Mouse (Mus musculus) thymus, adult 2 months (tissue): ENCODE results near the gene Rtl1. TPM values are rescaled to one million over a fixed set of nuclear protein-coding genes. Genes with fewer than 3 reads are reported as not detected.

Experiments used
- DNase-seq: peaks from one replicate; pipeline ENCODE4 v3.0.0; 2021
- H3K27ac ChIP-seq: fragments of 200-500 bp; 2 replicates; pipeline ENCODE4 v1.5.1; 2012; ENCODE audit warnings: low read length, control low read depth; ENCODE audit not compliant: control insufficient read depth, insufficient read depth
- H3K27me3 ChIP-seq: fragments of 200-500 bp; 2 replicates; pipeline ENCODE4 v1.6.1; 2012; ENCODE audit warnings: mild to moderate bottlenecking, low read length, moderate library complexity, mixed read lengths; ENCODE audit not compliant: control insufficient read depth, insufficient read depth
- H3K36me3 ChIP-seq: fragments of 200-500 bp; 2 replicates; pipeline ENCODE4 v1.6.1; 2012; ENCODE audit warnings: mild to moderate bottlenecking, low read length, moderate library complexity; ENCODE audit not compliant: control insufficient read depth, insufficient read depth
- H3K4me1 ChIP-seq: fragments of 200-500 bp; replicated peaks from 2 replicates; pipeline ENCODE4 v1.6.1; 2012; ENCODE audit warnings: low read length; ENCODE audit not compliant: control insufficient read depth, insufficient read depth
- H3K4me3 ChIP-seq: fragments of 200-500 bp; 2 replicates; pipeline ENCODE4 v1.5.1; 2012; ENCODE audit warnings: mild to moderate bottlenecking, low read length, control low read depth, moderate library complexity; ENCODE audit not compliant: control insufficient read depth, insufficient read depth
- CTCF ChIP-seq: fragments of 200-500 bp; IDR thresholded peaks from 2 replicates; pipeline ENCODE4 v1.5.1; 2012; ENCODE audit warnings: mild to moderate bottlenecking, control low read depth, low read length, moderate library complexity, borderline replicate concordance; ENCODE audit not compliant: control insufficient read depth, poor library complexity, insufficient read depth; ENCODE audit errors: extremely low read depth
- POLR2A ChIP-seq: fragments of 200-500 bp; IDR thresholded peaks from 2 replicates; pipeline ENCODE4 v1.6.1; 2012; ENCODE audit warnings: mild to moderate bottlenecking, low read length, control low read depth, moderate library complexity; ENCODE audit not compliant: control insufficient read depth, poor library complexity, insufficient read depth; ENCODE audit errors: extremely low read depth
- WGBS: fragments of 180-500 bp; shearing (Covaris S2); methylation state at CpG from one replicate; pipeline ENCODE4 v1.1.7; 2018; 5-methylcytosine and 5-hydroxymethylcytosine counted together
- polyA plus RNA-seq: library from polyadenylated mRNA; depleted of rRNA; stranded (reverse); fragments of >200 nt; gene quantifications from 2 replicates; pipeline ENCODE4 v1.2.3, GENCODE M21; 2012

Rtl1 gene
- polyA plus RNA-seq, 1 experiment, result 0.01 TPM

- no peak for TF ChIP-seq CTCF
- WGBS, result 54% methylated on average over 15 of the region's 15 CpGs
- Histone ChIP-seq H3K4me3 (no peak overlapping the region), H3K36me3 (no peaks in the 10 kb centered on the region), H3K4me1 (no peaks in the 10 kb centered on the region), H3K27ac (no peak overlapping the region), H3K27me3 (no peaks in the 10 kb centered on the region; the same call in 1 of the 2 replicates)
- no peak for DNase-seq
Observed at GRCm38 (mm10) chr12:109617126-109617525, 17.0 kb upstream of the Rtl1 start.

GRCm38 (mm10) chr12:109615371-109615770, 15.2 kb upstream of the Rtl1 start:
- Histone ChIP-seq H3K4me1 (no peaks in the 10 kb centered on the region), H3K4me3 (no peak overlapping the region), H3K36me3 (no peaks in the 10 kb centered on the region), H3K27ac (no peak overlapping the region), H3K27me3 (no peaks in the 10 kb centered on the region; the same call in 1 of the 2 replicates)
- WGBS, result 53% methylated on average over 8 of the region's 8 CpGs
- TF ChIP-seq CTCF, result no peak
- TF ChIP-seq POLR2A, result no peak
- DNase-seq, result no peak

GRCm38 (mm10) chr12:109614416-109614815, 14.3 kb upstream of the Rtl1 start:
- Histone ChIP-seq H3K27ac (no peak overlapping the region), H3K27me3 (no peaks in the 10 kb centered on the region; the same call in 1 of the 2 replicates), H3K36me3 (no peaks in the 10 kb centered on the region), H3K4me3 (no peak overlapping the region), H3K4me1 (no peaks in the 10 kb centered on the region)
- DNase-seq, result no peak
- TF ChIP-seq POLR2A (no peak), CTCF (no peak)
- WGBS, result 64% methylated on average over 10 of the region's 10 CpGs

- H3K4me3 ChIP-seq, result no peak overlapping the region
- no peaks in the 10 kb centered on the region for H3K36me3 ChIP-seq
- H3K27me3 ChIP-seq, result no peaks in the 10 kb centered on the region; the same call in 1 of the 2 replicates
- no peak for DNase-seq
- WGBS, result 50% methylated on average over 34 of the region's 34 CpGs
- H3K27ac ChIP-seq, result no peak overlapping the region
- no peak for TF ChIP-seq CTCF
- no peak for TF ChIP-seq POLR2A
- H3K4me1 ChIP-seq, result no peaks in the 10 kb centered on the region
Observed at GRCm38 (mm10) chr12:109612392-109613385, 12.6 kb upstream of the Rtl1 start.

- 65% methylated on average over 13 of the region's 13 CpGs for WGBS
- Histone ChIP-seq H3K4me1 (no peaks in the 10 kb centered on the region), H3K4me3 (no peak overlapping the region), H3K36me3 (no peaks in the 10 kb centered on the region), H3K27me3 (no peaks in the 10 kb centered on the region; the same call in 1 of the 2 replicates), H3K27ac (no peak overlapping the region)
- DNase-seq, result no peak
- TF ChIP-seq POLR2A (no peak), CTCF (no peak)
Observed at GRCm38 (mm10) chr12:109608576-109609440, 8.7 kb upstream of the Rtl1 start.

GRCm38 (mm10) chr12:109607953-109608352, 7.8 kb upstream of the Rtl1 start:
- H3K4me3 ChIP-seq, result no peak overlapping the region
- DNase-seq, result no peak
- no peaks in the 10 kb centered on the region for H3K36me3 ChIP-seq
- TF ChIP-seq POLR2A (no peak), CTCF (no peak)
- H3K4me1 ChIP-seq, result no peaks in the 10 kb centered on the region
- no peak overlapping the region for H3K27ac ChIP-seq
- WGBS, result 85% methylated on average over 9 of the region's 9 CpGs
- H3K27me3 ChIP-seq, result no peaks in the 10 kb centered on the region
